Mouse (Mus musculus): Measurements from ENCODE around the gene Lrrc63.

The Lrrc63 gene

DNA sequence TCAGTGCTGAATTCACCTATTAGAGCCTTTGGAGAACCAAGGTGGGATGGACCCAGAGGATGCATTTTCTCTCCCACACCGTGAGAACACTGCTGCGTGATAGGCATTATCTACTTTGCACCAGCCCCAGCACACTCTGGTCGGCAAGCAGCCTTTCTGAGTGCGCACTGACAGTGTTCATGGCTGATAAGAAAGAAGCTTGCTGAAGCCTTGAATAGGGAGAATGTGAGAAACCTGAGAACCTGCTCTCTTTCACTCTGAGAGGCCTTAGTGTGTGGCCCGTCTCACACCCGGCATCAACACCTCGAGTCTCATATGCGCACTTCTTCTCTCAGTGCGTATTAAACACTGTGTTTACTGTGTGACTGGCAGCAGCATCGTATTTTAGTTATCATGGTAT lies 7.8 kb upstream of the Lrrc63 start:
- DNase-seq (ENCODE audit: low read depth in 1 of 2, low spot score in 2 of 2) = no peak

DNA sequence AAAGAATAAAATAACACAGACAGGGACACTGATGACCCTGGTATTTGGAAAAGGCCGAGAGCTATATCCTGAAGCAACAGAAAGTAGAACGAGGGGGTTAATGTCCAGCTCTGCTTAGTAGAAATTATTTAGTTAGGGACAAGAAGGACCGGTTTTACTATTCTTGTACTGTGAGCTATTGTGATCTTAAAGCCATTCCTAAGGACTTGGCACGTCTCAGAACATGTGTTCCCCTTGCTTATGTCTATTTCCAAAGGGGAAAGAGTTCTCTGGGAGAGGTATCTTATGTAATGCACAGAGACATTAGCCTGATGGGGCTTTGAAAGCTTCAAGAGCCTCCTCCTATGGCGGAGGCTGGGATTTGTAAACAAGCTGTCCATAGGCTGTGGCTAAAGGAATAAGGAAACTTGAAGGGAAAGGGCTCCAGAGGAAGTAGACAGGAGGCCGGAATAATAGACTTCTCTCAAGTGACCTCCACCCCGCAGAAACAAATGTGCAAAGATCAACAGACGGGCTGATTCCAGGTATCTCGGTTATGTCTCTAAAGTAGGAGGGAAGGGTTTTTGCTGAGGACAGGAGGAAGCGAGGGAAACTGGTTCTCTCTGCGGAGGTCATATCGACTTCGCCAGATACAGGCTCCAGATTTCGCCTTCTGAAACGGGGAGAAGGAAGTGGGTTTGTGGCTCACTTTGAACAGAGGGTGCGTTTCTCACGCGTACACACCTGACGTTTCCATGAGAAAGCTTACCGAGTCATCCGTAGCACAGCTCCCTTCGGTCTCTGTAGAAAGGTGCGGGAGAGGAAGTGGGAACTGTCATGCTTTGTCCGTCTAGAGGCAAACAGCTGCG lies 5.7 kb upstream of the Lrrc63 start:
- no peak for DNase-seq (ENCODE audit: low read depth in 1 of 2, low spot score in 2 of 2)

DNA sequence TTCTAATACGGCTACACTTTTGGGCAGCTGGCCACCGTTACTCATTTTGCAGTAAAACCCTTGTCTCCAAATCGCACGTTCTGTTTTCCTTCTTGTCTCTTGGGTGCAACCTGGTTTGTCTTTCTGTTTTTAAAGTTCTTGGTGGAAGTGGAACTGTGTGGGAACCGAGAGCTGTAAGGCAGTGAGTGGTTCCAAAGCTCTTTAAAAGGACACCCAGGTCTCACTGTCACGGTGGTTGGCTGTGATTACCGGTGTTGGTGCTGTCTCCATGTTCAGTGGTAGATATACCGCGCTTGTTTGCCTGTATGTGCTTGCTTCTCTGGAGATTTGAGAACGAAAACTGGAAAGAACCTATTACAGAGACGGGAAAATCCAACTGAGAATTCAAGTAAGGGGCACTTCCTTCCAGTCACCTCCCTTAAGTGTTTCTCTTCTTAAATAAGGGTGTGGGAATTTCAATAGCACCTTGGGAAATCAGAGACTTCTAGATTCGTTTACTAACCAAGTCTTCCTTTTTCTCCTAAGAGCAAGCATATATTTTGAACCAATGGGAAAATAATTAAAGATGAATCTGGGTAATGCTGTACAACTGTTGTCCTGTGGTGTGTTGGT lies 749 bp upstream of the Lrrc63 start:
- DNase-seq (ENCODE audit: low read depth in 1 of 2, low spot score in 2 of 2) = no peak

DNA sequence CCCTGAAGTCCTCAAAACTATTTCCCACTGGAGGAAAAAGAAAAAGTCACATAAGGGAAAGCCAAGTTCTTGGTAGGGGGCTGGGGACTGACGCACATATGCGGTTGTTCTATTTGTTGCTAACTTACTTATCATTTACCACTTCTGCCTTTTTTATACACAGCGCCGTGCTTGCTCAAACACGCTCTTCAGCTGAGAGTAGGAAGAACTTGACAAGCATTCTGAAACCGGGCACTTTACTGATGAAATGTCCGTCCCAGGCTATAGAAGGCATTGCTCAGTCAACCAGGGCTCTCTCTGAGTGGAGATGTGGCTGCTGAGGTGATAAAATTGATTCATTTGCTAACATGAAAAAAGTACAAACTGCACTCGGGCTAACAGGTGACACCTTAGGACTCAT lies 9.0 kb downstream of the Lrrc63 start:
- no peak for DNase-seq (ENCODE audit: low read depth in 1 of 2, low spot score in 2 of 2)

DNA sequence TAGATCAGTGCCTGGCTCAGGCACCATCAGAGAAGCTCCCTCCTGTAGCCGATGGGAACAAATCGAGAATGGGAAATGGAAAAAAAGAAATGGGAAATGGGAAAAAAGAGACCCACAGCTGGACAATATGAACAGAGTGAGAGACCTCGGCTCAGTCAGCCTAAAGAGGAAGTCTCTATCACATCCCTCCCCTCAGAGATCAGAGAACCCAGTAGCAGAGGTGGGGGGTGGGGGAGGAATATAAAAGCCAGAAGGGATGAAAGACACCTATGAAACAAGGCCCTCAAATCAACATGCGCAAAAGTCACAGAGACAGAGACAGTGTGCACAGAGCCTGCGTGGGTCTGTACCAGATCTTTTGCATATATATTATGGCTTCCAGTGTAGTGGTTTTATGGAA lies 27.7 kb downstream of the Lrrc63 start:
- DNase-seq (ENCODE audit: low read depth in 1 of 2, low spot score in 2 of 2) = no peak

DNA sequence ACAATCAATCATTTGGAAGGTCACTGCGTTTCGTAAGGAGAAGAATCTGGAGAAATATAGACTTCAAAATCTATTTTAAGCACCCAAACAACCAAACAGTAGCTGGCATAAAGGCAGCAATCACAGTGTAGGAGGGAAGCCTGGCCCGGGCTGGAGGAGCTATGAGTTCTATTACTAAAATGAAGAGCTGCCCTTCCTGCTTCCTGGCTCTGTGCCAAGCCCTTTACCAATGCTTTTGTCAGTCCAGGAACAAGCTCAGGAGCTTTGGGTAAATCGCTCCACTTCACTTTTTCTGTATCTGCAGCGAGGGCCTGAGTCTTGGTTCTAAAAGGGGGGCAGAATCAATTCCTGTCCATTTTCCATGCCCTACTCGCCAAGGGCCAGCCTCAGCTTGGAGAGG lies 52.7 kb downstream of the Lrrc63 start:
- no peak for DNase-seq (ENCODE audit: low read depth in 1 of 2, low spot score in 2 of 2)

DNA sequence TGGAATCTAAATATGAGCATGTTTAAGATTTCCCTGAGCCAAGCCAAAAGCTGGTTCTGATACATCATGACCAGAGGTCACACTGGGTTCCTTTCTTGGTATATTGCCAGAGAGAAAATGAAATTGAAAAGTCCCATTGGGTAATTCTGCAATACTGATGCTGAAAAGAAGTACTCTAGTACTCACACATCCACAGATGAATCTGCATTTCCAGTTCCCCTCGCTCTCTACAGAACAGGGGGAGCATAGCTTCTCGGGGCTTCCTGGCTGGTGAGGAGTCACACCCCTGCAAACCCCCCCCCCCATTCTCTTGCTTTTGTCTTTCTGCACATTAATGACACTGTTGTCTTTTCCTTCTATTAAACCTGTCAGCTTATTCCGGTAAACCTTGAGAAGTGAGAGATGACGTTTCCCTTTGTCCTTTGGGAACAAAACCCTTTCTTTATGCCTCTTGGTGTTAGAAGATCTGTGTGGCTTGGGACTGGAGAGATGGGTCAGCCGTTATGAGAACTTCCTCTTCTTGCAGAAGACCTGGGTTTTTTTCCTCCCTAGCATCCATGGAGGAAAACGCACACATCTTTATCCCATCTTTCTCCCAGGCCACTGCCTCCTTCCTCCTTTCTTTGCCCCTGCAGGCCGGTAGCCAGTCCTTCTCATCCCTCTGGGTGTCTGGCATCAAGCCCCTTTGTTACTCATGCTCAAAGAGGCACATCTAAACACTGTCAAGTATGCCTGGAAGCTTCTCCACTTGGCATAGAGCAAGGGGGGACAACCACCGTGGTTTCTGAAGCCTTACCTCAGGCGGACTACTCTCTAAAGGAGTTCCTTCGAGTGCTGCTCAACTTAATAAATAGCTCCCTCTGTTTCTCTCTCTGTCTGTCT lies 55.1 kb downstream of the Lrrc63 start:
- DNase-seq (ENCODE audit: low read depth in 1 of 2, low spot score in 2 of 2) = no peak

DNA sequence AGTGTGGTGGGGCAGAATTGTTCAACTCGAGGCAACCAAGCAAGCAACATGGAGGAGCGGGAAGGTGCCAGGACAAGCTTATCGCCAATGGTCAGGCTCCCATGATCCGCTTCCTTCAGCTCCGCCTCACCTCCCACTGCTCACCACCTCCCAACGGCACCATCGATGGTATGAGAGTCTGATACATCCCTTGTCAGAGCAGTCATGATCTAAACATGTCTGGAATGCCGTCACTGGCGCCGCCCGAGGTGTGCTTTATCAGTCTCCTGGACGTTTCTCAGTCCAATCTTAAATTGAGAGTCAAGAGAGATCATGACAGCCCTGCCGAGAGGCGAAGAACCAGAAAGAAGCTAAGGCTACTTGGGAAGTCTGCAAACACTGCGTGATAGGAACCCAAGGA lies 59.6 kb downstream of the Lrrc63 start:
- DNase-seq (ENCODE audit: low read depth in 1 of 2, low spot score in 2 of 2) = no peak

DNA sequence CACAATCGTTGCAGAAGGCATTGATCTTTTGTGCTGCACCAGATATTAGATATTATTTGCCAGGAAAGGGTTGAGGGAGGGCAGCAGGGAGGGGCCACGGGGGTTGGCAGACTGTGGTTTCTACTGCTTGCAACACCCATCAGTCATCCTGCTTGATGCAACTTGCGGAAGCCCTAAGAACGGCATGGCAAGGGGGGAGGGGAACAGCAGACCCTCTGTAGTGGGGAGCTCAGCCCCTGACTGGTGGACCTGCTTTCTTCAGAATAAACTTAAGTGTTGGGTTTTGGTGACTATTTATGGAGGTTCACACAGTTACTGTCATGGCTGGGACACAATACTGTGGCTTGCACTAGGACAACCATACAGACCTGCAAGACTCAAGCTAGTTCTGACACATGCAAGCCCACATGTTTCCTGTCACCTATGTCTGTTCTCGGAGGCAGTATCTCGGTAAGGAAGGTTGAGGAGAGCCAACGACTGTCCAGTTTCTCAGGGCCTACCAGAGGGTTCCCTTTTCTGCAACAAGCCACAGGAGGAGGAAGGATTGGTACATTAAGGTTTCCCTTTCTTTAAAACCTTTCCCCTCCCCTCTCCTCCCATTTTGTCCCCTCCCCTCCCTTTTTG lies 61.2 kb downstream of the Lrrc63 start:
- DNase-seq (ENCODE audit: low read depth in 1 of 2, low spot score in 2 of 2) = peak; percentile 39 to 50

DNA sequence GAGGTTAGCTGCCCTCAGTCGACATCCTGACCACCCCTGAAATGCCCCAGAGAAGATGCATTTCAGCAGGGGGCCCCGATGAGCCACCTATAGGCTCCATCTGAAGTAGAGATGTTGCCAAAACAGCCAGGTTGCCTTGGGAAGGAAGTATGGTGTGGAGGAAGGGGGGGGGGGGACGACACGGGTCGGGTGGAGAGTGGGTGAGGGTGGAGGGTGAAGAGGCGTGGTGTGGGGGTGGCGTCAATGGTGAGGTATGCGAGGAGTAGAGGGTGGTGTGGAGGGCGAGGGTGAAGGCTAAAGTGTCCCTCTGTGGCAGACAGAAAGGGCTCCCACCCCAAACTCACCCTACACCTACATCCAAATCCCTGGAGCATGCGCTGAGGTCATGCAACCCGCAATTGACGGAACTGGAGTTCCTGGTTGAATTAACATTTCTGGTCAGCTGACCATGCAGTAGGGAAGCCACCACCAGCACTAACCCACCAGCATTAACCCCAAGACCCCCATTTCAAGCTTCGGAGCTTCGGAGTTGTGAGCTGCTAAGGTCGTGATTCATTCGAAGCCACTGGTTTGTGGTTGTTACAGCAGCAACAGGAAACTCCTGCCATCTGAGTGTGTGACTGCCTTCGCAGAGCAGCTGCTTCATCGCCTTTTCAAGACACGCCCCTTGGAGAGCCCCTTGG lies 62.1 kb downstream of the Lrrc63 start:
- DNase-seq (ENCODE audit: low read depth in 1 of 2, low spot score in 2 of 2) = peak in 1 of 2 experiments; percentile 43

DNA sequence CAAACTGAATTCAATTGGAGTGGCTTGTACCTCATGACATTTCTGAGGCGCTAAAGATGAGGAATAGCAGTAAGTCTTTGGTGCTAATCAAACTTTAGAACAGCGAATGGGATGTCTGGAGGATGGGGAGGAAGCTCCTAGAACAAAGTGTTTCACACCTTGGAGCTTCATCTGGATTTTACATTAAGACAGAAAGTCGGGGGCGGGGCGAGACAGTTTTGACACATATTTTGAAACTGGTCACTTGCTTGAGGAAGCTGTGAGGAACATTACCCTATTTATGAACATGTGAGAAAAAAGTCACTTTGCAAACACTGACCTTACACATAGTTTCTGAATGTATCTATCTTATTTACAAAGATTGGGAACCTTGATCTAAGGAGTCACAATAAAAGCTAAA lies 65.5 kb downstream of the Lrrc63 start:
- DNase-seq (ENCODE audit: low read depth in 1 of 2, low spot score in 2 of 2) = peak in 1 of 2 experiments; percentile 41

DNA sequence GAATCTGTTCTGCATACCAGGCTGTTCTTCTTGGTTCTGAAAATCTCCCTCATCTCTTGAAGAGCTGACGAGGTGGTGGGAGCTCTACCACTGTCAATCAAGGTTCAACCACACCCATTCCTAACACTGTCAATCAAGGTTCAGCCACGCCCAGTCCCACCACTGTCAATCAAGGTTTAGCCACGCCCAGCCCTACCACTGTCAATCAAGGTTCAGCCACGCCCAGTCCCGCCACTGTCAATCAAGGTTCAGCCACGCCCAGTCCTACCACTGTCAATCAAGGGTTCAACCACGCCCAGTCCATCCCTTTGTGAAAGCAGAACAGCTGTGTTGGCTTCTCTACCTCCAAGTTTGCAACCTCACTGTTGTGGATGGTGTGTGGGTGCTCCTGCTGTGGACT lies 66.2 kb downstream of the Lrrc63 start:
- DNase-seq (ENCODE audit: low read depth in 1 of 2, low spot score in 2 of 2) = peak; percentile 48 to 70

DNA sequence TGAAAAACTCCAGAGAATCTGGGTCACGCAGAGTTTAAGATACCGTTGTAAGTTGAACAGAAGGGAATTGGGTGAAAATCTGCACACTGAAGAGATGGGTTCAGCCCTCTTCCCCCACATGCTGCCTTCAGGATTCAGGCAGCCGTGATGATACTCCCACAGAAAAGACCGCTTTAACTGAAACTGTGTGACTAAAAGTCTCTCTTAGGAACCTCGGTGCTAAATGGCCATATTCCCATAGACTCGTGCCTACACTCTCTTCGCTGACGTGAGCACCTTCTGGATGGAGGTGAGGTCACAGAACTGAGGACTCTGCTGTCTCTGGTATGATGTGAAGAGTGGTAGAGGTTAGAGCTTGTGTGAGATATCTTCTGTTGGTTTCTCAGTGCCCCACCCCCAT lies 66.7 kb downstream of the Lrrc63 start:
- DNase-seq (ENCODE audit: low read depth in 1 of 2, low spot score in 2 of 2) = no peak

DNA sequence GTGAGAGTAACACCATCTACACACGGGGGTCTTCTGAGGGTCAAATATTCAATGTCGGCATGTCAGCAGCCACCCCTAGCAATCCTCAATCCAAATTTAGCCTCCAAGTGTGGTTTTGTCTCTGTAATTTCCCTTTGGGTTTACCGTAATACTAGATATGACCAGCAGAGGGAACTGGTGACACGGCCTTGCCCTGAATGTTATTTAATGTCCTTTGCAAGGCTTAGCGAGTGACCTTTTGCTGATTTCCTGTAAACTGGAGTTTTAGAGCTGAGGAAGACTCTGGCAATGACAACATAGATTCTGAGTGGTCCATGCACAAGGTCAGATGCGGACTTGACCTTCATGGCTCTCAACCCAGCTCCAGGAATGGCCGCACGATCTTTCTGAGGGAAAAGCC lies 70.1 kb downstream of the Lrrc63 start:
- DNase-seq (ENCODE audit: low read depth in 1 of 2, low spot score in 2 of 2) = peak in 1 of 2 experiments; percentile 36

DNA sequence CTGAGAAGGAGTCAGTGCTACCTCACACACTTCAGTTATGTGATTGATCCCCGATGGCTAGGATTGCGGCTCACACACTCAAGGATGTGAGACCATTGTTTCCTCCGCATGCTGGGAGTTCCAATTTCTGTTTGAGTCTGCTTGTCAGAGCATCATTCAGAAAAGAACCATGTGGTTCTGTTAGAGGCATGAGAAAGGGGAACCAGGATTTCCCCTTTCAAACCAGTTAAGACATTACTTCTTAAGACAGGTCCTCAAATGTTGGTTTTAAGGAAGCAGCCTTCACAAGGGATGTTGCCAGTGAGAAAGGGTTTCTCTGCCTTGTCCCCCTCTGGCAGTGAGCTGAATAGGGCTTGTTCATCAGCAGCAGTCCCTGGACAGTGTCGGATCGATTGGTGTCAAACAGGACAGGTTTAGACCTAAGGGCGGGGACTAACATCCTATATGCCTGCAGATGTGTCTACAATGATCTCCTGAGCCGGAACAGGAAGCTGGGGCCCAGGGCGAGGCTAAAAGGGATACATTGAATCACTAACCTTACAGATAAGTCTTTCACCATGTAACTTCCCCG lies 73.7 kb downstream of the Lrrc63 start:
- peak; percentile 69 to 79 for DNase-seq (ENCODE audit: low read depth in 1 of 2, low spot score in 2 of 2)

DNA sequence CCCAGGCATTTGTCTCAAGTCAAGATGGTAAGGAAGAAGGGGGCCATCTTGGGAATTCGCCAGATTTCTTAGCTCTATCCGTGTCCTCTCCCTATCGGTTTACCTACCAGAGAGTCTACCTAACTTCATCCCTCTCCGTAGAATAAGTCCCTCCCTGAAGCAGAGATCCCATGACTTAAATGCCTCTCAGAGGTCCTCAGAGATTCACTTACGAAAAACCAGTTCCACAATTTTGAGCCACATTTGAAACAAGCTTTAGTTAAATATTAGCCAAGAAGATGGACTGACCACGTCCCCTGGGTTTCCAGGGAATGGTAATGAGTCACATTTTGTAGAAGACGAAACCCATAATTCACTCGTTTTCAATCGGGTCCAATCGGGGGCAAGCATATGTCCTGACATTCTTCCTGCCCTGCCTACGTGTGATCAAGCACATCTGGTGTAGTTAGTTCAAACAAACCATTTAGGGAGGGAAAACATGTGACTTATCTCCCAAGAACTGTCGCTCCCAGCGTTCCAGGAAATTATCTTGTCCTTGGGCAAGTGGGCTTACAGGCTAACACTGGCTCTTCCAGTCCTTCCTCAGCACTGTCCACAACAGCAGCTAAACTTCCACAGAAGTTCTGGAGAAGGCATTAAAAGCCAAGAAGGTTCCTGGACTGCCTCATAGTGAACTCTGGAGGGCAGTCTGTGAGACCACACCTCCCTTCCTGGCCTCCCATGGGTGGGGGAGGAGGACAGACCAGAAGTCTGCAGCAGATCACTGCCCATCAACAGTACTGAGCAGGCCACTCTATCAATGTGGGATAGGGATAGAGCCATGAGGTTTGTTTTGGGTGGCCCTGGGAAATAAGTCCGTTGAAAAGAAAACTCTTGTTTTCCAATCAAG lies 76.0 kb downstream of the Lrrc63 start:
- no peak for DNase-seq (ENCODE audit: low read depth in 1 of 2, low spot score in 2 of 2)

DNA sequence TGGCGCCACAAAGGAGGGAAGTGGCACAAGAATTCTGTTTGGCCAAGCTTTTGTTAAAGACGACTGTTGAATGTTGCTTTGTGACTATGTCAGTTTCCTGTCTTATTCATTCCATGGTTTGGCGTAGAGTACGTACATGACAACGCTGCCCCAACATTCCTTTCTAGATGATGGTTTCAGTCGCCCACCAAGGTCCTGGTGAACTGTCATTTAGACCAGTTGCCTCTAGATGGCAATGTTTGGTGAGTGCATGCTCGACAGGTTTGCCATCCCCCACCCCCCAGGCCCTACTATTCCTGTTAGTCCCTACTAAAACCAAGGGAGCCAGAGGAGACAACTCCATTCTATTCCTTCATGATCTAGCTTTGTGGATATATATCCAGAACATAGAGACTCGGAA lies 78.2 kb downstream of the Lrrc63 start:
- DNase-seq (ENCODE audit: low read depth in 1 of 2, low spot score in 2 of 2) = no peak

DNA sequence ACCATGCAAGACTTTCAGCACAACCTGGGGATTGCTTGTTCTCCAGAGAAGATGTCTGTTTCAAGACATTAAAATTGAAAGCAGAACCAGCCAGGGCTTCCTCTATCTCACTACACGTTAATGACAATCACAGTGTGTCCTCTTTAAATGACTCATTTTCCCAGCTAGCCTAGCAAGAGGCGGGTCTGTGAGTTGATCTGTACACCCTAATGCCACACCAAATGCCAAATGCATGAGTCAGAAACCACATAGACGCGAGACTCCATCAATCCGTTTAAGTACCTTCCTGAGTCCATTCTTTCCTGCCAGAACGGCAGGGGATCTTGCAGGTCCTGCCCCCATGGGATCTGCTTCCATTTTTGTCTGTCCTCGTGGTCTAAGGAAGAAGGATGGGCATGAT lies 85.5 kb downstream of the Lrrc63 start:
- DNase-seq (ENCODE audit: low read depth in 1 of 2, low spot score in 2 of 2) = peak; percentile 57 to 61

DNA sequence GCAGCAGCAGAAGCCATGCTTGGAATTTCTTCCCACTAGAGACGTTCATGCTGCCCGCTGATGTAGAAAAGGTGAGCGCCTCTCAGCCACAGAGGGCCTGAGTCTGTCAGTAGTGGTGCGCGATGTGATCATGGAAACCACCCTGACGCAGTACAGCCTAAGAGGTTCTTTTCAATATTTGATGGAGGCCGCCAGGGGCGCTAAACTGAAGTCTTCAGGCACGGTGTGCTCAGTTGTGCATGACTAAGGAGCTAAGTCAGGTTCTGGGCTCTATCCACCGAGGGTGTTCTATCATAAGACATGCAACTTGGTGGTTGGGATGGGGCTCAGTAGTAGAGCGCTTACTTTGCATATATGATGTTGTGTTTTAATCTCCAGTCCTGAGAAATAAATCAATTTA lies 95.2 kb downstream of the Lrrc63 start:
- no peak for DNase-seq (ENCODE audit: low read depth in 1 of 2, low spot score in 2 of 2)

All from monocyte, adult 2 months (primary cell).